Mouse (Mus musculus): ENCODE measurements around the gene Zfp300. TPM values are rescaled to one million over a fixed set of nuclear protein-coding genes. Genes with fewer than 3 reads are reported as not detected.

Gene Zfp300
- polyA plus RNA-seq (2016; fragmentation: Nextera tagmentation; extraction: Ambion mirVana): 2.2 and 2.9 TPM in 2 replicates

DNA sequence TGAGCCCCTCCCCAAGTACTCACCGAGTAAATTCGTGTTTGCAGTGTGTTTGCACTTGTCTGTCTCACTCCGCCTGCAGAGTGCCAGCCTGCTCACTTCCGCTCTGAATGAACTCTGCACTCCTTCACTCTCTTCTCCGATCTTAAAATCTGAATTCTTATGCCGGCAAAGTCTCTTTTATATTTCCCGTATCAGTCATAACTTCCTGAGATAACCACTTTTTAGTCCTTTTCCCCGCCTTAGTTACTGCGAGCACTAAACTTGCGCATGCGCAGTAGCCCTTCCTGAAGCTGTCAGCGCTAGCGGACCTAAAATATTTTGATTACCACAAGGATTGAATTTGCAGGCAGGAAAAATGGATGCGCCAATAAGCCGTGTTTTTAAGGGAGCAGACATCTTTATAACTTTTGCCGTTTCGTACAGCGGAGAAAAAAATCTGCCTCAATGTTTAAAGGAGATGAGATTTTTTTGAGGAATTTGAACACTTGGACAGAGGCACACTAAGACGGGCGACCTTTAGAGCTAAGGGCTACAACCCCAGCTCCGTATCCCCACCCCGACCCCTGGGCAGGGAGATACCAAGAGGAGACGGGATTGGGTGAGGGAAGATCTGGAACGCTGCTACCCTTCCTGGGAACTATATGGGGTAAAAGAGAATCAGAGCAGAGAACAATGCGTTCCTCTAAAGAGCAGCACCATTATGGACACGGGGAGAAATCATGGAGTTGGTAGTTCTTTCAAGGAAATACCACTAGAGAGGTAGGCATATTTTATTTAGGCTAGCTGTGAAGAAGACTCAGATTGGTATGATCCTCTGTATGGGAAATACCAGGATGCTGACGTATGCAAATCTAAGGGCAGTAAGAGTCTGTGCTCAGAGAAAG lies at the start of gene Zfp300:
Gene Zfp300, minus strand, starts transcription at position 545 of the 884 bp plus-strand sequence.
- 20% methylated on average over 27 of the region's 27 CpGs for WGBS
- H3K9me3 ChIP-seq: no peaks in the 10 kb centered on the region
- no peaks in the 10 kb centered on the region for H3K4me1 ChIP-seq
- H3K27me3 ChIP-seq: no peaks in the 10 kb centered on the region
- peak within 1 kb of the TSS; percentile 35 for H3K4me3 ChIP-seq
- H3K4me2 ChIP-seq (replicated peaks): peak within 1 kb of the TSS; percentile 42
- no peaks in the 10 kb centered on the region for H3K36me3 ChIP-seq
- ATAC-seq (ENCODE audit: insufficient number of reproducible peaks, insufficient read depth, low FRiP score, low TSS enrichment): peak; percentile 75; the same call in 1 of the 2 replicates
- no peak within 1 kb of the TSS; the same call in 1 of the 2 replicates for H3K9ac ChIP-seq
- H3K27ac ChIP-seq: peak within 1 kb of the TSS; percentile 80

DNA sequence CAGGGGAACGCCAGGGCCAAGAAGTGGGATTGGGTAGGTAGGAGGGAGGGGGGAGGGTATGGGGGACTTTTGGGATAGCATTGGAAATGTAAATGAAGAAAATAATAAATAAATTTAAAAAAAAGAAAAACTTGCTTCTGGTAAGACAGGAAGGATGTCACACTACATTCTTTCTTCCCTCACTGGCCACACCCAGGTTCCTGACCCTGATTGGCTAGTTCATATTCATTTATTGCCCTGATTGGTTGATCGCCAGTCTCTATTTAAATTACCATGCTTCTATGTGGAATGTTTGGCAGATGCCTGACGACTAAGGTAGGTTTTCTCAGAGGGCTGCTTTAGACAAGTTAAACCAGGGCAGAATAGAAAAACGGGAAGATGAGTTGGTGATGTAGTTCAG lies 26.2 kb upstream of the Zfp300 start, which contains the start of gene Ssxa1:
Gene Ssxa1, plus strand, starts transcription at position 301 of the 400 bp plus-strand sequence.
- ATAC-seq (ENCODE audit: insufficient number of reproducible peaks, insufficient read depth, low FRiP score, low TSS enrichment): no peak
- WGBS: 77% methylated on average over 4 of the region's 4 CpGs
- H3K27ac ChIP-seq: no peak within 1 kb of the TSS

DNA sequence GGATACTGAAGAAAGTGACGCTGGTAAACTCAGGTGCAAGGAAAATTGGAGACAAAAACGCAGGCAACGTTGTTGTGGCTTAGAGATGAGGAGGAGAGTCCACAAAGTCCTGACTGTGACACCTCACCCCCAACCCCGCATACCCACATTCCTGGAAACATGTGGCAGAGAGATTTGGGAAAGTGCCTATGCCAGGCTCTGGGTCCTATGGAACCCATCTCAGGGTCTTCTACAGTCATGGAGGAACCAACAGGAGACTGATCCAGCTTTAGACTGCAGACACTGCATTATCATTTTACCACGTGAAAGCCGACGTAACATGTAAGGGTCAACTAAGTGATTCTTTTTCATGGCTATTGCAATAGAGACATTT lies 526 bp upstream of the Zfp300 start:
- H3K27ac ChIP-seq: no peak overlapping the region
- H3K9ac ChIP-seq: no peak overlapping the region
- 52% methylated on average over 7 of the region's 7 CpGs for WGBS

More for the DNA sequence above, 26.2 kb upstream of the Zfp300 start, which contains the start of gene Ssxa1:
- Histone ChIP-seq H3K9ac (no peak within 1 kb of the TSS), H3K27me3 (no peaks in the 10 kb centered on the region), H3K36me3 (no peaks in the 10 kb centered on the region), H3K4me2 (replicated peaks) (no peak within 1 kb of the TSS), H3K4me3 (no peak within 1 kb of the TSS), H3K4me1 (no peaks in the 10 kb centered on the region), H3K9me3 (no peaks in the 10 kb centered on the region)

GRCm38 (mm10) chrX:21088645-21088982 lies 713 bp downstream of the Zfp300 start:
- WGBS: 48% methylated on average over 6 of the region's 6 CpGs
- ATAC-seq (ENCODE audit: insufficient number of reproducible peaks, insufficient read depth, low FRiP score, low TSS enrichment): 0 out of 2 replicates have a peak, but pooled peaks have one; percentile 41
- no peaks in the 10 kb centered on the region for H3K27me3 ChIP-seq

More for the DNA sequence above, 526 bp upstream of the Zfp300 start:
- no peak for ATAC-seq (ENCODE audit: insufficient number of reproducible peaks, insufficient read depth, low FRiP score, low TSS enrichment)
- no peaks in the 10 kb centered on the region for H3K9me3 ChIP-seq
- no peaks in the 10 kb centered on the region for H3K4me1 ChIP-seq
- peak overlapping the region; percentile 42 for H3K4me2 ChIP-seq (replicated peaks)
- peak overlapping the region; percentile 35 for H3K4me3 ChIP-seq
- H3K27me3 ChIP-seq: no peaks in the 10 kb centered on the region
- no peaks in the 10 kb centered on the region for H3K36me3 ChIP-seq

DNA sequence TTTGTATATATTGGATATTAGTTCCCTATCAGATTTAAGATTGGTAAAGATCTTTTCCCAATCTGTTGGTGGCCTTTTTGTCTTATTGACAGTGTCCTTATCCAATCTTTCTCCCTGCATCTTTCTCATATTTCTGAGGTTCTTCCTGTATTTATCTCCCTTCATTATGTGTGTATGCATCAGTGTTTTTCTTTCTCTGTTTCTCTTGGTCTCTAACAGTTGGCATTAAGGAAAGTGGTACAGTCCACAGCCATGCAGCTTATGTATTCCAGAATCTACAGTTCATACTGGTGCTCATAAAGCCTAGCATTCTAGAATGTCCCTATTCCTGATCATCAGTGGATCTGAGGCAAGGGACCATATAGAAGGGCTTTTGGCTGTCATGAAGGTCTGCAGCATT lies 21.2 kb downstream of the Zfp300 start, which contains the start of gene Spaca5:
Gene Spaca5, plus strand, starts transcription at position 301 of the 400 bp plus-strand sequence.
- Histone ChIP-seq H3K9ac (no peak within 1 kb of the TSS), H3K4me1 (no peaks in the 10 kb centered on the region), H3K27ac (no peak within 1 kb of the TSS), H3K4me2 (replicated peaks) (no peak within 1 kb of the TSS), H3K4me3 (no peak within 1 kb of the TSS), H3K36me3 (no peaks in the 10 kb centered on the region), H3K9me3 (no peaks in the 10 kb centered on the region), H3K27me3 (no peaks in the 10 kb centered on the region)
- no peak for ATAC-seq (ENCODE audit: insufficient number of reproducible peaks, insufficient read depth, low FRiP score, low TSS enrichment)

More at GRCm38 (mm10) chrX:21088645-21088982, 713 bp downstream of the Zfp300 start:
- Histone ChIP-seq H3K36me3 (0 out of 2 replicates have a peak, but pooled peaks cover 2% of the 10 kb centered on the region), H3K9me3 (no peaks in the 10 kb centered on the region), H3K4me1 (no peaks in the 10 kb centered on the region), H3K4me2 (replicated peaks) (peak overlapping the region; percentile 42), H3K9ac (no peak overlapping the region; the same call in 1 of the 2 replicates), H3K27ac (no peak overlapping the region), H3K4me3 (peak overlapping the region; percentile 35)

DNA sequence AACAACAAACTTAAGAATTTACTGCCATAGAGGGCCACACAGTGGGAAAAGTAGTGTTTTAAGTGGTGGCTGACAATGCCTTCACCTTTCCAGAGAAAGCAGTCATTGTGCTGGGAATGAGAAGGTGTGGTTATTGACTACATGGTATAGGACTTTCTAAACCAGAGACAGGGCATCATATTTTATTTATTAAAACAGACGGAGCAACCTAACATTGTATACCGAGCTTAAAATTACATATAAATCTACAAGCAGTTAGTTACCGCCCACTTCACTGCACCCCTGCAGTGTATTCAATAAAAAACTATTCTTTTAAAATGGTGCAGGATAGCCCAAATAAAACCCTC lies 26.8 kb downstream of the Zfp300 start:
- 68% methylated on average over 3 of the region's 3 CpGs for WGBS
- Histone ChIP-seq H3K36me3 (no peaks in the 10 kb centered on the region), H3K4me1 (no peaks in the 10 kb centered on the region), H3K27me3 (no peaks in the 10 kb centered on the region), H3K27ac (no peak overlapping the region), H3K4me2 (replicated peaks) (peak overlapping the region; percentile 31; the same call in 1 of the 2 replicates), H3K4me3 (0 out of 2 replicates have a peak overlapping the region, but pooled peaks have one; percentile 45), H3K9me3 (no peaks in the 10 kb centered on the region), H3K9ac (no peak overlapping the region)
- ATAC-seq (ENCODE audit: insufficient number of reproducible peaks, insufficient read depth, low FRiP score, low TSS enrichment): no peak

- Histone ChIP-seq H3K4me1 (no peaks in the 10 kb centered on the region), H3K27me3 (no peaks in the 10 kb centered on the region), H3K9me3 (no peaks in the 10 kb centered on the region), H3K27ac (no peak within 1 kb of the TSS), H3K9ac (0 out of 2 replicates have a peak within 1 kb of the TSS, but pooled peaks have one; percentile 41), H3K4me2 (replicated peaks) (peak within 1 kb of the TSS; percentile 47), H3K36me3 (no peaks in the 10 kb centered on the region), H3K4me3 (peak within 1 kb of the TSS; percentile 45)
- 15% methylated on average over 25 of the region's 25 CpGs for WGBS
- peak; percentile 93 for ATAC-seq (ENCODE audit: insufficient number of reproducible peaks, insufficient read depth, low FRiP score, low TSS enrichment)
Measured at GRCm38 (mm10) chrX:21061866-21062543, 27.3 kb downstream of the Zfp300 start, which contains the start of gene Zfp182. TSS of gene Zfp182 (minus strand) at chrX:21062316.

GRCm38 (mm10) chrX:21061460-21061859 lies 27.9 kb downstream of the Zfp300 start:
- no peaks in the 10 kb centered on the region for H3K9me3 ChIP-seq
- H3K9ac ChIP-seq: 0 out of 2 replicates have a peak overlapping the region, but pooled peaks have one; percentile 41
- no peaks in the 10 kb centered on the region for H3K4me1 ChIP-seq
- H3K4me3 ChIP-seq: peak overlapping the region; percentile 45
- no peaks in the 10 kb centered on the region for H3K36me3 ChIP-seq
- ATAC-seq (ENCODE audit: insufficient number of reproducible peaks, insufficient read depth, low FRiP score, low TSS enrichment): no peak
- peak overlapping the region; percentile 47 for H3K4me2 ChIP-seq (replicated peaks)
- 32% methylated on average over 9 of the region's 9 CpGs for WGBS
- H3K27ac ChIP-seq: no peak overlapping the region
- no peaks in the 10 kb centered on the region for H3K27me3 ChIP-seq

Other genes starting within 250 kb of the Zfp300 start
- 16.0 and 17.9 TPM in 2 replicates for gene Timp1, start 219.4 kb downstream of the Zfp300 start, polyA plus RNA-seq (2016; fragmentation: Nextera tagmentation; extraction: Ambion mirVana)
- gene Syn1, start 168.5 kb downstream of the Zfp300 start, polyA plus RNA-seq (2016; fragmentation: Nextera tagmentation; extraction: Ambion mirVana): 2.3 and 2.5 TPM in 2 replicates
- gene Cfp, start 158.0 kb downstream of the Zfp300 start, polyA plus RNA-seq (2016; fragmentation: Nextera tagmentation; extraction: Ambion mirVana): 3.4 and 4.3 TPM in 2 replicates
- gene Elk1, start 138.9 kb downstream of the Zfp300 start, polyA plus RNA-seq (2016; fragmentation: Nextera tagmentation; extraction: Ambion mirVana): 18.0 and 18.8 TPM in 2 replicates
- gene Uxt, start 127.5 kb downstream of the Zfp300 start, polyA plus RNA-seq (2016; fragmentation: Nextera tagmentation; extraction: Ambion mirVana): 51.2 and 52.1 TPM in 2 replicates
- 6.7 and 7.1 TPM in 2 replicates for gene Zfp182, start 27.2 kb downstream of the Zfp300 start, polyA plus RNA-seq (2016; fragmentation: Nextera tagmentation; extraction: Ambion mirVana)
- not detected in 2 replicates for gene Spaca5, start 21.1 kb downstream of the Zfp300 start, polyA plus RNA-seq (2016; fragmentation: Nextera tagmentation; extraction: Ambion mirVana)
- gene Ssxa1, start 26.3 kb upstream of the Zfp300 start, polyA plus RNA-seq (2016; fragmentation: Nextera tagmentation; extraction: Ambion mirVana): not detected in 2 replicates
- gene Gm21876, start 86.1 kb upstream of the Zfp300 start, polyA plus RNA-seq (2016; fragmentation: Nextera tagmentation; extraction: Ambion mirVana): not detected in 2 replicates

Data from embryonic facial prominence, embryonic 12.5 days (tissue).